In genomic region chr12:85110011-85110697, GRCm38 (mm10) we compare ENCODE assay signal across 8 mouse cellular contexts. TPM values are rescaled to one million over a fixed set of nuclear protein-coding genes. Genes with fewer than 3 reads are reported as not detected.
DNase-seq lines count a peak whose midpoint lies in the region; ATAC-seq and TF ChIP-seq lines count a peak whose summit lies in the region.
"Had no signal": no experiment of that assay in that cellular context is flagged by ENCODE, and none has a peak within 500 bp of the region (broad histone marks: within the 10 kb centered on the region; RNA-seq: fewer than 3 reads in every experiment).

No protein-coding gene starts in this region.

- H3K36me3 ChIP-seq in heart, embryonic 12.5 days, result peaks cover 7% of the 10 kb centered on the region
- peaks cover 9% of the 10 kb centered on the region for H3K36me3 ChIP-seq in small intestine, adult 2 months (ENCODE audit: control insufficient read depth, insufficient read depth, low read length)

- H3K27ac ChIP-seq in left cerebral cortex, adult 2 months, result peak overlapping the region; percentile 94
- H3K27ac ChIP-seq in brown adipose tissue, adult 24 weeks (replicated peaks; ENCODE audit: low read depth, low read length), result peak overlapping the region; percentile 90
- peak overlapping the region; percentile 82 for H3K27ac ChIP-seq in heart, embryonic 12.5 days (ENCODE audit: poor library complexity, severe bottlenecking)
- H3K27ac ChIP-seq in small intestine, adult 2 months (ENCODE audit: insufficient read depth, low read depth, low read length), result peak overlapping the region; percentile 21

- no peaks in the 10 kb centered on the region for H3K27me3 ChIP-seq in heart, embryonic 12.5 days (replicated peaks)
- no peaks in the 10 kb centered on the region for H3K27me3 ChIP-seq in small intestine, adult 2 months (ENCODE audit: control insufficient read depth, insufficient read depth, low read length)

- WGBS in heart, embryonic 12.5 days, result 15% methylated on average over 18 of the region's 18 CpGs
- WGBS in small intestine, adult 2 months, result 10% methylated on average over 18 of the region's 18 CpGs

- ATAC-seq in heart, embryonic 12.5 days (ENCODE audit: insufficient number of reproducible peaks, low FRiP score), result peak; percentile 26; the same call in 1 of the 2 replicates

- intact Hi-C loops in left cerebral cortex, adult 2 months (cut with DNase I), result no loop called here
- intact Hi-C loops in left cerebral cortex, postnatal 4 days (cut with DNase I), result no loop called here

- peak overlapping the region; percentile 71 for H3K4me3 ChIP-seq in left cerebral cortex, adult 2 months
- H3K4me3 ChIP-seq in brown adipose tissue, adult 24 weeks (ENCODE audit: insufficient read depth, low read depth, low read length), result peak overlapping the region; percentile 95
- H3K4me3 ChIP-seq in heart, embryonic 12.5 days, result peak overlapping the region; percentile 78
- H3K4me3 ChIP-seq in small intestine, adult 2 months (ENCODE audit: low read depth, low read length), result peak overlapping the region; percentile 76

- no peak for DNase-seq in left cerebral cortex, adult 2 months (ENCODE audit: extremely low spot score in 1 of 2, low spot score in 2 of 2)
- DNase-seq in left cerebral cortex, postnatal 4 days, result no peak
- peak; percentile 64 for DNase-seq in liver
- DNase-seq in urinary bladder, postnatal 10 days (ENCODE audit: low spot score), result no peak

- H3K4me1 ChIP-seq in brown adipose tissue, adult 24 weeks (ENCODE audit: control insufficient read depth, insufficient read depth, insufficient read length, low read length), result peaks cover 17% of the 10 kb centered on the region
- peaks cover 44% of the 10 kb centered on the region for H3K4me1 ChIP-seq in heart, embryonic 12.5 days (replicated peaks)
- peaks cover 11% of the 10 kb centered on the region; the same call in 1 of the 2 replicates for H3K4me1 ChIP-seq in small intestine, adult 2 months (ENCODE audit: control insufficient read depth, insufficient read depth, insufficient read length, low read length)

- H3K4me2 ChIP-seq in heart, embryonic 12.5 days, result peak overlapping the region; percentile 90

- no peak for TF ChIP-seq CTCF in left cerebral cortex, adult 2 months (IDR thresholded peaks at IDR 0.05)
- no peak for TF ChIP-seq CTCF in small intestine, adult 2 months (IDR thresholded peaks at IDR 0.05; ENCODE audit: extremely low read depth, insufficient read length, insufficient replicate concordance, low read depth, low read length)

- H3K9ac ChIP-seq in heart, embryonic 12.5 days, result peak overlapping the region; percentile 92

- TF ChIP-seq POLR2A in small intestine, adult 2 months (IDR thresholded peaks at IDR 0.05; ENCODE audit: low read depth, low read length), result no peak

- H3K9me3 ChIP-seq in heart, embryonic 12.5 days (replicated peaks), result no peaks in the 10 kb centered on the region

RNA-seq across cellular contexts. Expression of gene Prox2, which starts 0.4 kb away (rescaled TPM):
- total RNA-seq in left cerebral cortex, adult 2 months (2021), result 1 to 10 TPM; 1.9 to 2.1 TPM
- total RNA-seq in left cerebral cortex, postnatal 4 days (2021), result 1 to 10 TPM in 1 of 2 experiments, under 1 TPM in 1; 0.64 to 1.5 TPM
- 1.6 and 8.0 TPM in 2 replicates for polyA plus RNA-seq in brown adipose tissue, adult 24 weeks (2012; ENCODE audit: insufficient read depth, insufficient read length, missing spikeins)
- polyA plus RNA-seq in heart, embryonic 12.5 days (2016; fragmentation: Nextera tagmentation; extraction: Ambion mirVana), result 1.1 and 2.8 TPM in 2 replicates
- 0.42 and 1.3 TPM in 2 replicates for polyA plus RNA-seq in small intestine, adult 2 months (2012; rRNA removed)

RNA-seq across cellular contexts. Expression of gene Dlst, which starts 0.5 kb away (rescaled TPM):
- total RNA-seq in left cerebral cortex, adult 2 months (2021), result 100 to 1,000 TPM; 146 to 156 TPM
- total RNA-seq in left cerebral cortex, postnatal 4 days (2021), result 100 to 1,000 TPM; 157 to 166 TPM
- 822 and 856 TPM in 2 replicates for polyA plus RNA-seq in brown adipose tissue, adult 24 weeks (2012; ENCODE audit: insufficient read depth, insufficient read length, missing spikeins)
- 197 and 203 TPM in 2 replicates for polyA plus RNA-seq in heart, embryonic 12.5 days (2016; fragmentation: Nextera tagmentation; extraction: Ambion mirVana)
- polyA plus RNA-seq in small intestine, adult 2 months (2012; rRNA removed), result 74.2 and 125 TPM in 2 replicates

RNA-seq across cellular contexts. Expression of gene Rps6kl1, which starts 40.9 kb away (rescaled TPM):
- total RNA-seq in left cerebral cortex, adult 2 months (2021), result 10 to 100 TPM; 33.9 to 38.6 TPM
- 10 to 100 TPM; 41.2 to 44.1 TPM for total RNA-seq in left cerebral cortex, postnatal 4 days (2021)
- polyA plus RNA-seq in brown adipose tissue, adult 24 weeks (2012; ENCODE audit: insufficient read depth, insufficient read length, missing spikeins), result 0.36 TPM in 1 of 2 replicates, not detected in the other
- polyA plus RNA-seq in heart, embryonic 12.5 days (2016; fragmentation: Nextera tagmentation; extraction: Ambion mirVana), result 1.2 and 1.6 TPM in 2 replicates
- 0.25 and 0.68 TPM in 2 replicates for polyA plus RNA-seq in small intestine, adult 2 months (2012; rRNA removed)
- total RNA-seq: hematopoietic stem cell, adult 5-6 weeks had no signal

Comparison
In these comparisons a context has a peak if more than half of its experiments do, and no peak if none do; other contexts are left out.
1. H3K27ac ChIP-seq: peak in every context shown above with its lines; median percentile 94 in left cerebral cortex, adult 2 months; 90 in brown adipose tissue, adult 24 weeks; 82 in heart, embryonic 12.5 days; 21 in small intestine, adult 2 months.